Mouse (Mus musculus) heart, embryonic 10.5 days (tissue): ENCODE data around the gene Wbp4. TPM values are rescaled to one million over a fixed set of nuclear protein-coding genes. Genes with fewer than 3 reads are reported as not detected.
"Not testable (repeated sequence)": the region's sequence is repeated elsewhere in the genome, so short reads cannot be mapped to it uniquely, and the experiment has no call there.

Experiments used
- DNase-seq: peaks from one replicate; pipeline ENCODE4 v3.0.0-alpha.2; 2017; ENCODE audit warnings: low spot score
- H3K27ac ChIP-seq: fragments of 300-500 bp; sonication (generic); 2 replicates; pipeline ENCODE4 v1.5.1; 2016; ENCODE audit warnings: mild to moderate bottlenecking
- H3K27me3 ChIP-seq: fragments of 300-500 bp; sonication (generic); 2 replicates; pipeline ENCODE4 v1.6.1; 2016; ENCODE audit warnings: mild to moderate bottlenecking; ENCODE audit not compliant: poor library complexity, insufficient read depth, severe bottlenecking
- H3K36me3 ChIP-seq: fragments of 300-500 bp; sonication (generic); 2 replicates; pipeline ENCODE4 v1.6.1; 2016; ENCODE audit warnings: mild to moderate bottlenecking, moderate library complexity
- H3K4me1 ChIP-seq: fragments of 300-500 bp; sonication (generic); 2 replicates; pipeline ENCODE4 v1.6.1; 2016; ENCODE audit warnings: mild to moderate bottlenecking
- H3K4me3 ChIP-seq: fragments of 300-500 bp; sonication (generic); 2 replicates; pipeline ENCODE4 v1.5.1; 2016; ENCODE audit warnings: mild to moderate bottlenecking, moderate library complexity
- H3K9me3 ChIP-seq: fragments of 300-500 bp; sonication (generic); 2 replicates; pipeline ENCODE4 v1.6.1; 2016; ENCODE audit warnings: mild to moderate bottlenecking, moderate library complexity
- WGBS: fragments of 180-500 bp; shearing (Covaris S2); methylation state at CpG from one replicate; pipeline ENCODE4 v1.1.7; 2016; 5-methylcytosine and 5-hydroxymethylcytosine counted together
- polyA plus RNA-seq: library from polyadenylated mRNA; unstranded; fragments of >200 nt; fragmentation: Nextera tagmentation; extraction: Ambion mirVana; gene quantifications from 2 replicates; pipeline ENCODE4 v1.2.1, GENCODE M21; 2016

Gene Wbp4
- polyA plus RNA-seq, 1 experiment from 2014 or later: 33.6 TPM

DNA sequence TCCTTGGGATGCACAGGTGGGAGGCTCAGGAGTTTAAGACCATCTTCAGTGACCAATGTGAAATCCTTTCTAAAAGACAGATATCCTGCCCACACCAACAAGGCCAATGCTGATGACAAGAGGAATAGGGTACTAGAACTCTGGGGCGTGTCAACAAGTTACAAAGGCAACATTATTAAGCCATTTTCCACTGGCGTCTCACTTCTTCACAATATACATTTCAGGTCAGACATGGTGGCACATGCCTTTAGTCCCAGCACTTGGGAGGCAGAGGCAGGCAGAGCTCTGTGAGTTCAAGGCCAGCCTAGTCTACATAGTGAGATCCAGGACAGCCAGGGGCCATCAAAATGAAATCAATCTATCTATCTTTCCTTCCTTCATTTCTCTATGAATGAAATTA is 7.9 kb downstream of the Wbp4 start:
- Histone ChIP-seq H3K4me3 (no peak overlapping the region), H3K4me1 (no peaks in the 10 kb centered on the region), H3K27ac (no peak overlapping the region), H3K9me3 (no peaks in the 10 kb centered on the region), H3K27me3 (no peaks in the 10 kb centered on the region), H3K36me3 (peaks cover 89% of the 10 kb centered on the region)
- DNase-seq: no peak
- 94% methylated on average over 2 of the region's 2 CpGs for WGBS

DNA sequence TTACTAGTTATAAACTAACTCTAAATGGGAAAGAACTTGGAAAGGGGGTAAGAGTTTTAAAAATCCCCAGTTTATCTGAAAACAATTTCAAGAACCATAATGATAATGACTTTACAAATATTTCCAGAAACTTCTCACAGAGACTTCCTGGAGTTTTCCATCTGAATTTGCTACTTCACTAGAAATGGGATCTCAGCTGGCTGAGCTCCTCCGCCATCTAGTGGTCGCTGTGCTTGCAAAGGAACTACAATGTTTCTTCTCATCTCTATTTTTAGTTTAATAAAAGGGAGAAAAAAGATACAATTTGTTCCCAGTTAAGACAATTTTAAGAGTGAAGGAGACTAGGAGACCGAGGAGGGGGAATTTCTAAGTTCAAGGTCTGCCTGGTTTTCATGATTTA is 13.7 kb downstream of the Wbp4 start:
- 23% methylated on average over 3 of the region's 3 CpGs for WGBS
- no peak overlapping the region for H3K4me3 ChIP-seq
- H3K9me3 ChIP-seq: no peaks in the 10 kb centered on the region
- H3K27ac ChIP-seq: no peak overlapping the region
- no peaks in the 10 kb centered on the region for H3K27me3 ChIP-seq
- H3K4me1 ChIP-seq: no peaks in the 10 kb centered on the region
- DNase-seq: no peak
- H3K36me3 ChIP-seq: peaks cover 85% of the 10 kb centered on the region

DNA sequence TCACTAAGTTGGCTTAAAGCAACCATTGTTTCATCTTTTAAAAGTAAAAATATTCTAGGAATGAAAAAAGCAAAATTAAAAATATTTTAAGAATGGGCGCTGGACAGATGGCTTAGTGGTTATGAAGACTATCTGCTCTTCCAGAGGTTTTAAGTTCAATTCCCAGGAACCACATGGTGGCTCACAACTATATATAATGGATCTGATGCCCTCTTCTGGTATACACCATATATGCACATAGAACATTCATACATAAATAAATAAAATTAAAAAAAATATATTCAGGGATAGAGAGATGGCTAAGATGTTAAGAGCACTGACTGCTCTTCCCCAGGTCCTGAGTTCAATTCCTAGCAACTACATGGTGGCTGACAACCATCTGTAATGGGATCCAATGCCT is 15.7 kb downstream of the Wbp4 start:
- no peak for DNase-seq
- H3K36me3 ChIP-seq: peaks cover 84% of the 10 kb centered on the region
- H3K27ac ChIP-seq: no peak overlapping the region
- no peaks in the 10 kb centered on the region for H3K9me3 ChIP-seq
- H3K4me1 ChIP-seq: no peaks in the 10 kb centered on the region
- WGBS: 83% methylated on average over 1 of the region's 1 CpGs
- no peaks in the 10 kb centered on the region for H3K27me3 ChIP-seq
- H3K4me3 ChIP-seq: no peak overlapping the region

DNA sequence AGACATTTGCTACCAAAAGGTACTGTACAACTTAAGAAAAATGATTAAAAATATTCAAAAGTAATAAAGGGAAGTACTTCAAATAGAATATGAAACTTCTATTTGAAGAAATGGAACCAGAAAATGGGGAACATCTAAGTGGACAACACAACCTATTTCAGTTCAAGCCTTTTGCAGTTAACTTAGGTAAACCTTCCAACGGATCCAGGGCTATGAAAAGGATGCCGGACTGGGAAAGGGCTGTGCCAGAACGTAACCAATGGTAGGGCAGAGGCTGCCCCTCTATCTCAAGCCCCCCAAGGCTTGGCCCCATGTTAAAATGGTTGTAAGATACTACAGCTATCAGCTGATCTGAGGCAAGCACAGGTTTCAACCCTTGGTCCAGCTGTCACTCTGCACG is 20.3 kb downstream of the Wbp4 start:
- no peaks in the 10 kb centered on the region for H3K4me1 ChIP-seq
- peaks cover 51% of the 10 kb centered on the region for H3K36me3 ChIP-seq
- no peaks in the 10 kb centered on the region for H3K27me3 ChIP-seq
- DNase-seq: no peak
- WGBS: 90% methylated on average over 4 of the region's 4 CpGs
- H3K4me3 ChIP-seq: no peak overlapping the region
- no peaks in the 10 kb centered on the region for H3K9me3 ChIP-seq
- H3K27ac ChIP-seq: no peak overlapping the region

DNA sequence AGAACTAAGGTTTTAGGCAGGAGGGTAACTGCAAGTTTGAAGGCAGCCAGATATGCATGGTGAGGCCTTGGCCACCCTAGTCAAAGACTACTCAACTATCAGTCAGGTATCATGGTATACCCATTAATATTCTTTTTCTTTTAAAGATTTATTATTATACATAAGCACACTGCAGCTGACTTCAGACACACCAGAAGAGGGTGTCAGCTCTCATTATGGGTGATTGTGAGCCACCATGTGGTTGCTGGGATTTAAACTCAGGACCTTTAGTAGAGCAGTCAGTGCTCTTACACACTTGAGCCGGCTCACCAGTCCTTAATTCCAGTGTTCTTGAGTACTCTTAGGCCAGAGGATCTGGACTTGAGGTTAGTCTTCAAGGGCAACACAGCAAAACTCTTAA is 20.9 kb downstream of the Wbp4 start:
- 83% methylated on average over 1 of the region's 1 CpGs for WGBS
- Histone ChIP-seq H3K27me3 (no peaks in the 10 kb centered on the region), H3K36me3 (peaks cover 45% of the 10 kb centered on the region), H3K4me1 (no peaks in the 10 kb centered on the region), H3K4me3 (no peak overlapping the region), H3K27ac (no peak overlapping the region), H3K9me3 (no peaks in the 10 kb centered on the region)
- no peak for DNase-seq

DNA sequence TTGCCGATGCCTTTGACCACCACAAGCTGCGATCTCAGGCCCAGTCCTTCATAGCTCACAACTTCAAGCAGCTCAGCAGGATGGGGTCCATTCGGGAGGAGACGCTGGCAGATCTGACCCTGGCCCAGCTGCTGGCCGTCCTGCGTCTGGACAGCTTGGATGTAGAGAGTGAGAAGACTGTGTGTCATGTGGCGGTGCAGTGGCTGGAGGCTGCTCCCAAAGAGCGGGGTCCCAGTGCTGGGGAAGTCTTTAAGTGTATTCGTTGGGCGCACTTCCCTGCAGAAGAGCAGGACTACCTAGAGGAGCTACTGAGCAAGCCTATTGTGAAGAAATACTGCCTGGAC is 28.8 kb downstream of the Wbp4 start:
- H3K36me3 ChIP-seq, H3K4me1 ChIP-seq, H3K4me3 ChIP-seq, H3K9me3 ChIP-seq, H3K27me3 ChIP-seq, DNase-seq, H3K27ac ChIP-seq: not testable (repeated sequence)
- WGBS: 92% methylated on average over 9 of the region's 10 CpGs

DNA sequence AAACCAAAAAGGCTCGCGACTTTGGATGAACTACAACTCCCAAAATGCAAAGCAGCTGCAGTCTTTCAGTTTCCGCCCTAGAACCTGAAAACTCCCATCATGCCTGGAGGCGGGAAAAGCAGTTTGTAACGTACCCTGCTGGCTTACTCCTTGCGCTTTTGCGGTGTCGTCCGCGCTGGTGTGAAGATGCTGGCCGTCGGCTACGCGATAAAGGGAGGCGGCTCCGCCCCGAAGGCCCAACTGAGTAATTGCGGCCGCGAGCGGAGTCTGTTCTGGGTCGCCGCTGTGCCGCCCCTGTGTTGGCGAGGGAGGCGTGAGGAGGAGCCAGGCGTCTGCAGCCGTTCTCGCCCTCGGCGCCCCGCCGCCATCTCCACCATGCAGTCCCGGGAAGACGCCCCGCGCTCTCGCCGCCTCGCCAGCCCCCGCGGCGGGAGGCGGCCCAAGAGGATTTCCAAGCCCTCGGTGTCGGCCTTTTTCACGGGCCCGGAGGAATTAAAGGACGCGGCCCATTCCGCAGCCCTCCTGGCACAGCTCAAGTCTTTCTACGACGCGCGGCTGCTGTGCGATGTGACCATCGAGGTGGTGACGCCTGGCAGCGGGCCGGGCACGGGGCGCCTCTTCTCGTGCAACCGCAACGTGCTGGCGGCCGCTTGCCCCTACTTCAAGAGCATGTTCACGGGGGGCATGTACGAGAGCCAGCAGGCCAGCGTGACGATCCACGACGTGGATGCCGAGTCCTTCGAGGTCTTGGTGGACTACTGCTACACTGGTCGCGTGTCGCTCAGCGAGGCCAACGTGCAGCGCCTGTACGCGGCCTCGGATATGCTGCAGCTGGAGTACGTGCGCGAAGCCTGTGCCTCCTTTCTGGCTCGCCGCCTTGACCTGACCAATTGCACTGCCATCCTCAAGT is 29.4 kb downstream of the Wbp4 start, which contains the start of gene Kbtbd6:
Gene Kbtbd6, plus strand, starts transcription at position 155 of the 910 bp plus-strand sequence.
- WGBS: 10% methylated on average over 40 of the region's 89 CpGs

DNA sequence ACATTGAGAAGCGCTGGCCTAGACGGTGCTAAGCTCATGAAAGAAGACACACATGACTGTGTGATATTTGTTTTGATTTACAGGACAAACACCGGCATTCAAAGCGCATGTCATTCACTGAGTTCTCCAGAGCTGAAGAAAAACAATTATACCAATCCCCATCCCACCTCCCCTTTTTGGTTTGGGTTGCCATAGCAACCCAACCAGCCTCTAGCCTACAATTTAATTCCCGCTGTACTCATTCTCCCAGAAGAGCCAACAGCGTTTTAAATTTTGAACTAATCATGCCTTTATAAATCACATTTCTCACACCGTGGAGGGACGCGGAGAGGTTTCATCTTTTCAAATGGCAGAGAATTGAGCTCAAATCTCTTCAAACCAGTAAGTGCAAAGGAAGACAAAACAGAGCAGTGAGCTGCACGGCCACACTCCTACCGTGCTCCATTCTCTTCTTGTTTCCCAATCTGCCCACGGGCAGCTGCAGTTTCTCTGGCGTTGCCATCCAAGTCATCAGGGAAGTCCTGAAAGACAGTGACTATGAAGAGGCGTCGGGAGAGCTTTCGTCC is 36.2 kb downstream of the Wbp4 start:
- H3K27me3 ChIP-seq: no peaks in the 10 kb centered on the region
- H3K4me1 ChIP-seq: no peaks in the 10 kb centered on the region
- no peak overlapping the region for H3K4me3 ChIP-seq
- no peaks in the 10 kb centered on the region for H3K9me3 ChIP-seq
- no peak for DNase-seq
- H3K27ac ChIP-seq: no peak overlapping the region
- 75% methylated on average over 16 of the region's 16 CpGs for WGBS
- H3K36me3 ChIP-seq: no peaks in the 10 kb centered on the region

More for the DNA sequence above, 29.4 kb downstream of the Wbp4 start, which contains the start of gene Kbtbd6:
- H3K9me3 ChIP-seq, H3K27me3 ChIP-seq, H3K4me1 ChIP-seq, H3K36me3 ChIP-seq: not testable (repeated sequence)
- Histone ChIP-seq H3K4me3 (peak within 1 kb of the TSS; percentile 64), H3K27ac (peak within 1 kb of the TSS; percentile 89)
- peak; percentile 97 for DNase-seq

DNA sequence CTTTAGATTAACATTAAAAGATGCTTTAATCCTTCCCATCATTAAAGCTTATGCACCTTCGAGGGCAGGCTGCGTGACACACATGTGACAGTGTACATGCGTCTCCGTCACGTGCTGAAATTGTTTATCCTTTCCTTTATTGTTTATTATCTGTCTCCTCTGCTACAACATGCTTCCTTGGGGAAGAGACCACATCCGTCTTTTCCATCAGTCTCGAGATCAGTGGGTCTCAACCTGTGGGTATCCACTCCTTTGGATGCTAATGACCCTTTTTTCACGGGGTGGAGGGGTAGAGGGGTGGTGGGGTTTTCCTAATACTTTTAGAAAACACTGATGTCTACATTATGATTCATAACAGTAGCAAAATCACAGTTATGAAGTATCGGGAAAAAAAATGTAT is 36.7 kb downstream of the Wbp4 start:
- H3K36me3 ChIP-seq: no peaks in the 10 kb centered on the region
- DNase-seq: no peak
- H3K27ac ChIP-seq: no peak overlapping the region
- 84% methylated on average over 9 of the region's 9 CpGs for WGBS
- no peaks in the 10 kb centered on the region; the same call in 1 of the 2 replicates for H3K9me3 ChIP-seq
- H3K4me3 ChIP-seq: no peak overlapping the region
- H3K4me1 ChIP-seq: no peaks in the 10 kb centered on the region
- H3K27me3 ChIP-seq: no peaks in the 10 kb centered on the region

DNA sequence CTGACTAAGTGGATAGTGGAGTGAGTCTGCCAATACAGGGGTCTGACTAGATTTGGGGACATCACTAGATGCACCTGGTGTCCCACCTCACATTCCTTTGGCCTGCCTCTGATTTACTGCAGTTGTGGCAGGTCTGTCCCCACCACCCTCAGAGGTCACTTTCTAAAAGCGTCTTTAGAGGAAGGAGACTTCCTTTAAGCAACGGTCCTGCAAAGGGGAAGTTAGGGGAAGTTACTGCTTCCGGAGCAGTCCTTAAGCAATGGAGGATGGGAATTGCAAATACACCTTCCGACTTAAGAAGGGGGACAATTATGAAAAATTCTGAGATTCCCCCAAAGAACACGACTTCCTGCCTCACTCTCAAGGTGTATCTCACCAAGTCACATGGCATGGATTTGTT is 39.9 kb downstream of the Wbp4 start:
- no peak overlapping the region for H3K27ac ChIP-seq
- no peak for DNase-seq
- no peaks in the 10 kb centered on the region for H3K4me1 ChIP-seq
- H3K36me3 ChIP-seq: no peaks in the 10 kb centered on the region
- H3K27me3 ChIP-seq: no peaks in the 10 kb centered on the region
- no peak overlapping the region for H3K4me3 ChIP-seq
- WGBS: 74% methylated on average over 5 of the region's 5 CpGs
- H3K9me3 ChIP-seq: no peaks in the 10 kb centered on the region; the same call in 1 of the 2 replicates

DNA sequence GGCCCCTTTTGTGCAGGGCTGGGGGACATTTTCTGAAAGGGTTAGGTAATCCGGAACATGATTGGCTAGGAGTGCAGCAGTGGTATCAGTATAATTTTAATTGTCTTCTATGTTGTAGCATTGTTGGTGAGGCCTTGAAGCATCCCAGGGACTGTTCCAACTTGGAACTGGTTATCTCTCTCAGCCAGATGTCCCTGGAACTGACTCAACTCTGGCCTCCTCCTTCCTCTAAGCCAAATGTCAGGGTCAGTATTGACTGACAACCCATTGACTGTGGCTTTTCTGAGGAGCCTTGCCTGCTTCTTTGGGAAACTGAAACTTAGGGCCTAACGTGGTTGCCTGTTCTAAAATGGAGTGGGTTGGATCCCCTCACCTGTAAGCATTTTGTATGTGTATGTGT is 40.7 kb downstream of the Wbp4 start:
- DNase-seq: no peak
- Histone ChIP-seq H3K4me3 (no peak overlapping the region), H3K4me1 (no peaks in the 10 kb centered on the region), H3K27ac (no peak overlapping the region), H3K9me3 (no peaks in the 10 kb centered on the region; the same call in 1 of the 2 replicates), H3K36me3 (no peaks in the 10 kb centered on the region), H3K27me3 (no peaks in the 10 kb centered on the region)
- WGBS: 83% methylated on average over 2 of the region's 2 CpGs

DNA sequence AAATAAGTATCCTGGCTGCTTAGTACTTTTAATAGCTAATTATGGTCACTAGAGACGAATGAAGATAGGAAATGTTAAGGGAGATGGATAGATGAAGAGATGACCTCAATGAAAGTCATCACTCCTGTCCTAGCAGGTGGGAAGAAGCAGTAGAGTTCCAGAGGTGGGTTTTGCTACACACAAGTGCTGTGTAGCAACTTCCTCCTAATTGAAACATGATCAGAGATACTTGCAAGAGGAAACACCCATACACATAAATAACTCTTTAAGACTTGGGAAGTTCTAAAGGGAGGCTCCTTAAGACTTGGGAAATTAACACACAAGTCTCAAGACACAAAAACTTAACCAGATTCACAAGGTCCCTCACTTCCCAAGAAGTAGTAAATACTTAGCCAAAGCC is 47.3 kb downstream of the Wbp4 start:
- DNase-seq: no peak
- H3K4me1 ChIP-seq: no peaks in the 10 kb centered on the region
- 76% methylated on average over 1 of the region's 1 CpGs for WGBS

DNA sequence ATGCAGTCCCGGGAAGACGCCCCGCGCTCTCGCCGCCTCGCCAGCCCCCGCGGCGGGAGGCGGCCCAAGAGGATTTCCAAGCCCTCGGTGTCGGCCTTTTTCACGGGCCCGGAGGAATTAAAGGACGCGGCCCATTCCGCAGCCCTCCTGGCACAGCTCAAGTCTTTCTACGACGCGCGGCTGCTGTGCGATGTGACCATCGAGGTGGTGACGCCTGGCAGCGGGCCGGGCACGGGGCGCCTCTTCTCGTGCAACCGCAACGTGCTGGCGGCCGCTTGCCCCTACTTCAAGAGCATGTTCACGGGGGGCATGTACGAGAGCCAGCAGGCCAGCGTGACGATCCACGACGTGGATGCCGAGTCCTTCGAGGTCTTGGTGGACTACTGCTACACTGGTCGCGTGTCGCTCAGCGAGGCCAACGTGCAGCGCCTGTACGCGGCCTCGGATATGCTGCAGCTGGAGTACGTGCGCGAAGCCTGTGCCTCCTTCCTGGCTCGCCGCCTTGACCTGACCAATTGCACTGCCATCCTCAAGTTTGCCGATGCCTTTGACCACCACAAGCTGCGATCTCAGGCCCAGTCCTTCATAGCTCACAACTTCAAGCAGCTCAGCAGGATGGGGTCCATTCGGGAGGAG is 54.5 kb downstream of the Wbp4 start:
- not testable (repeated sequence) for H3K27me3 ChIP-seq, H3K4me1 ChIP-seq, H3K9me3 ChIP-seq, DNase-seq
- 30% methylated on average over 16 of the region's 59 CpGs for WGBS
- peak overlapping the region; percentile 57 for H3K4me3 ChIP-seq
- H3K36me3 ChIP-seq: peaks cover 12% of the 10 kb centered on the region
- H3K27ac ChIP-seq: peak overlapping the region; percentile 89

More for the DNA sequence above, 47.3 kb downstream of the Wbp4 start:
- no peaks in the 10 kb centered on the region for H3K36me3 ChIP-seq
- H3K27ac ChIP-seq: no peak overlapping the region
- no peaks in the 10 kb centered on the region for H3K9me3 ChIP-seq
- H3K27me3 ChIP-seq: no peaks in the 10 kb centered on the region
- H3K4me3 ChIP-seq: no peak overlapping the region
